Mouse (Mus musculus) heart, adult 2 months (tissue): ENCODE measurements around the gene Nrxn3. TPM values are rescaled to one million over a fixed set of nuclear protein-coding genes. Genes with fewer than 3 reads are reported as not detected.

Experiments
- DNase-seq, 2 experiments: peaks; one replicate each; pipeline ENCODE4 v3.0.0; 2021
- H3K27ac ChIP-seq: fragments of 200-600 bp; 2 replicates; pipeline ENCODE4 v1.8.1; 2022
- H3K27me3 ChIP-seq: fragments of 200-500 bp; 2 replicates; pipeline ENCODE4 v1.6.1; 2012; ENCODE audit warnings: mild to moderate bottlenecking, low read length, inconsistent platforms, mixed read lengths; ENCODE audit not compliant: control insufficient read depth, insufficient read depth
- H3K36me3 ChIP-seq: fragments of 200-500 bp; 2 replicates; pipeline ENCODE4 v1.6.1; 2012; ENCODE audit warnings: low read length, inconsistent platforms; ENCODE audit not compliant: control insufficient read depth, insufficient read depth
- H3K4me1 ChIP-seq: fragments of 200-500 bp; 2 replicates; pipeline ENCODE4 v1.6.1; 2011; ENCODE audit warnings: low read length; ENCODE audit not compliant: control insufficient read depth, insufficient read depth
- H3K4me3 ChIP-seq: fragments of 200-600 bp; 2 replicates; pipeline ENCODE4 v1.8.1; 2022
- H3K79me2 ChIP-seq: fragments of 200-500 bp; replicated peaks from 2 replicates; pipeline ENCODE4 v1.6.1; 2012; ENCODE audit warnings: mild to moderate bottlenecking, inconsistent platforms, low read length, moderate library complexity, mixed read lengths; ENCODE audit not compliant: control insufficient read depth, insufficient read depth
- H3K9ac ChIP-seq: fragments of 200-500 bp; 2 replicates; pipeline ENCODE4 v1.6.1; 2012; ENCODE audit warnings: low read depth, mild to moderate bottlenecking, control low read depth, inconsistent platforms, low read length, mixed read lengths
- CTCF ChIP-seq: fragments of 200-600 bp; IDR thresholded peaks from 2 replicates; pipeline ENCODE4 v1.8.1; 2022; ENCODE audit warnings: antibody characterized with exemption, mild to moderate bottlenecking, moderate library complexity
- EP300 ChIP-seq: fragments of 200-500 bp; IDR thresholded peaks from 2 replicates; pipeline ENCODE4 v1.6.1; 2011; ENCODE audit warnings: low read depth, low read length, control low read depth; ENCODE audit not compliant: insufficient read depth
- POLR2A ChIP-seq: fragments of 200-500 bp; IDR thresholded peaks from 2 replicates; pipeline ENCODE4 v1.6.1; 2011; ENCODE audit warnings: mild to moderate bottlenecking, low read depth, low read length, control low read depth; ENCODE audit not compliant: insufficient read depth
- WGBS: fragments of 180-500 bp; shearing (Covaris S2); methylation state at CpG from one replicate; pipeline ENCODE4 v1.1.7; 2018; 5-methylcytosine and 5-hydroxymethylcytosine counted together
- intact Hi-C: fragments of 180-260 bp; cut with DNase I; formaldehyde crosslinking; loops from one replicate; pipeline ENCODE4 v1.15.1; 2025
- polyA plus RNA-seq: library from polyadenylated mRNA; depleted of rRNA; stranded (reverse); fragments of >200 nt; gene quantifications from 2 replicates; pipeline ENCODE4 v1.2.3, GENCODE M21; 2012
- total RNA-seq, 2 experiments: library from RNA; stranded (reverse); gene quantifications; 2 replicates each; pipeline ENCODE4 v1.2.3; 2021

Gene Nrxn3
- total and polyA plus RNA-seq, 3 experiments, result 0.18 to 0.31 TPM; not detected in 1

- TF ChIP-seq CTCF, result no peak
- TF ChIP-seq POLR2A, result no peak
- no peak for TF ChIP-seq EP300
- no peaks in the 10 kb centered on the region for H3K36me3 ChIP-seq
- DNase-seq, result no peak
- intact Hi-C loops, result no loop called here
- no peak overlapping the region for H3K9ac ChIP-seq
- no peak overlapping the region for H3K4me3 ChIP-seq
- no peaks in the 10 kb centered on the region for H3K27me3 ChIP-seq
- H3K4me1 ChIP-seq, result no peaks in the 10 kb centered on the region
- no peak overlapping the region for H3K27ac ChIP-seq
- H3K79me2 ChIP-seq, result no peaks in the 10 kb centered on the region
- 49% methylated on average over 2 of the region's 2 CpGs for WGBS
These were observed 194.1 kb downstream of the Nrxn3 start for GRCm38 (mm10) chr12:88916752-88917151.

DNA sequence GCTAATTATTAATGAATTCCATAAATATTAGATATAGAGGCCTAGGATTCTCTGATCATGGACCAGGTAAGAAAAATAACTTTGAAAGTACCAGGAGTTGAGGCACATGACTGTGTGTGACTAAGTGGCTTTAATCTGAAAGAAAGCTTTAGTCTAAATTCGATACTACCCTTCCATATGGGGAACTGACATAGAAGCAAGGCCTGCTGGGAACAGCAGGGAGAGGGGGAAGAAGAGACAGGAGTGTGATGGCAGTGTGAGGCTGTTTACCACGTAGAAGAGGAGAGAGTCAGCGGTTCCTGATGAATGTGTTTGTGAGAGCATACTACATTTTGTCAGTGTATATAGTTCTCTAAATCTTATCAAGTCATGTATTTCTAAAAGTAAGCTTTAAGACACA lies 202.2 kb downstream of the Nrxn3 start:
- Histone ChIP-seq H3K36me3 (no peaks in the 10 kb centered on the region), H3K79me2 (no peaks in the 10 kb centered on the region), H3K9ac (no peak overlapping the region), H3K27ac (no peak overlapping the region), H3K4me1 (no peaks in the 10 kb centered on the region), H3K27me3 (no peaks in the 10 kb centered on the region), H3K4me3 (no peak overlapping the region)
- no peak for TF ChIP-seq EP300
- TF ChIP-seq POLR2A, result no peak
- TF ChIP-seq CTCF, result no peak
- DNase-seq, result no peak
- intact Hi-C loops, result no loop called here
- 67% methylated on average over 3 of the region's 3 CpGs for WGBS

DNA sequence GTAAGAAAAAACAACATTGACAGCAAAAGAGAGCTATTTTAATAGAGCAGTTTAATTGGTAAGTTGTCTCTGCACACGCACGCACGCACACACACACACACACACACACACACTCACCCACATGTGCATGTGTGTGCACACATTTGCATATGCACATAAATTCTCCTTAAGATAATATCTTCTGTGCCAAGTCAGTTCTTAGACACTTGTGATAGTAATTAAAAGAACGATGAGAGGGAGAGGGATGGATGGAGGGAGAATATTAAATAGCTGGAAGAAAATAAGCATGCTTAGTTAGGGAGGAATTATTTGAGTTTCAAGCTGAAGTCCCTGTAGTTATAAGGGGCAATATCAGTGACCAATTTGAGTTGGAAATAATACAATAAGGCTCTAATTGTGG lies 203.6 kb downstream of the Nrxn3 start:
- Histone ChIP-seq H3K27me3 (no peaks in the 10 kb centered on the region), H3K9ac (no peak overlapping the region), H3K4me3 (no peak overlapping the region), H3K79me2 (no peaks in the 10 kb centered on the region), H3K4me1 (no peaks in the 10 kb centered on the region), H3K27ac (no peak overlapping the region), H3K36me3 (no peaks in the 10 kb centered on the region)
- intact Hi-C loops, result no loop called here
- 85% methylated on average over 4 of the region's 4 CpGs for WGBS
- TF ChIP-seq EP300 (no peak), CTCF (no peak), POLR2A (no peak)
- DNase-seq, result no peak

- H3K4me1 ChIP-seq, result no peaks in the 10 kb centered on the region
- WGBS, result 59% methylated on average over 4 of the region's 4 CpGs
- H3K36me3 ChIP-seq, result no peaks in the 10 kb centered on the region
- no peak overlapping the region for H3K27ac ChIP-seq
- intact Hi-C loops, result no loop called here
- H3K4me3 ChIP-seq, result no peak overlapping the region
- TF ChIP-seq POLR2A (no peak), EP300 (no peak), CTCF (no peak)
- H3K79me2 ChIP-seq, result no peaks in the 10 kb centered on the region
- H3K27me3 ChIP-seq, result no peaks in the 10 kb centered on the region
- H3K9ac ChIP-seq, result no peak overlapping the region
- no peak for DNase-seq
These were observed 209.0 kb downstream of the Nrxn3 start for GRCm38 (mm10) chr12:88931713-88932112.

GRCm38 (mm10) chr12:88939679-88940078 lies 217.0 kb downstream of the Nrxn3 start:
- intact Hi-C loops, result no loop called here
- Histone ChIP-seq H3K27ac (no peak overlapping the region), H3K4me3 (no peak overlapping the region), H3K79me2 (no peaks in the 10 kb centered on the region), H3K9ac (no peak overlapping the region), H3K27me3 (no peaks in the 10 kb centered on the region), H3K4me1 (no peaks in the 10 kb centered on the region), H3K36me3 (no peaks in the 10 kb centered on the region)
- DNase-seq, result no peak
- 67% methylated on average over 2 of the region's 2 CpGs for WGBS
- no peak for TF ChIP-seq POLR2A
- TF ChIP-seq CTCF, result no peak
- TF ChIP-seq EP300, result no peak

- Histone ChIP-seq H3K4me1 (no peaks in the 10 kb centered on the region), H3K27me3 (no peaks in the 10 kb centered on the region), H3K27ac (no peak overlapping the region), H3K36me3 (no peaks in the 10 kb centered on the region), H3K9ac (no peak overlapping the region), H3K4me3 (no peak overlapping the region), H3K79me2 (no peaks in the 10 kb centered on the region)
- DNase-seq, result no peak
- 64% methylated on average over 3 of the region's 3 CpGs for WGBS
- intact Hi-C loops, result no loop called here
- TF ChIP-seq EP300, result no peak
- TF ChIP-seq CTCF, result no peak
- TF ChIP-seq POLR2A, result no peak
These were observed 222.3 kb downstream of the Nrxn3 start for GRCm38 (mm10) chr12:88944967-88945366.

DNA sequence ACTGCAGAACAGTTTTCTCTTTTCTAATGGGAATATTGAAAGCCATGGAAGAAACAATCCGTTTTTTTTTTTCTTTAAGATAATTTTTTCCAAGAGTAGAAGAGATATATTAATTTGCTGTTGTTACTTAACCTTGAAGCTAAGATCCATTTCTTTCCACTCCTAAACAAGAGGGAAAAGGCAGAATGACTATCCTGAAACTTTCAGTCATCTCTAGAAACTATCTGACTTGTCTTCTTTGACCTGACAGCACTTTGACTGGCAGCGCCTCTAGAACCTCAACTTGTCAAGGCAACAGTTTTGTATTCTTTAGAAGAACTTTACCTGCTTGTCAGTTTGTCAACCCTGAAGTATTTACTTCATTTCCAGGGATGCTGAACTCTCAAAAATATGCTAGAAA lies 227.2 kb downstream of the Nrxn3 start:
- H3K4me3 ChIP-seq, result no peak overlapping the region
- 71% methylated on average over 2 of the region's 2 CpGs for WGBS

More for the DNA sequence above, 227.2 kb downstream of the Nrxn3 start:
- H3K36me3 ChIP-seq, result no peaks in the 10 kb centered on the region
- no peaks in the 10 kb centered on the region for H3K27me3 ChIP-seq
- no peak for TF ChIP-seq EP300
- no peak for TF ChIP-seq POLR2A
- TF ChIP-seq CTCF, result no peak
- DNase-seq, result no peak
- no peak overlapping the region for H3K27ac ChIP-seq
- H3K79me2 ChIP-seq, result no peaks in the 10 kb centered on the region
- intact Hi-C loops, result no loop called here
- no peaks in the 10 kb centered on the region for H3K4me1 ChIP-seq
- H3K9ac ChIP-seq, result no peak overlapping the region
